8 mouse cellular contexts compared by ENCODE assay signal in the genomic region with DNA sequence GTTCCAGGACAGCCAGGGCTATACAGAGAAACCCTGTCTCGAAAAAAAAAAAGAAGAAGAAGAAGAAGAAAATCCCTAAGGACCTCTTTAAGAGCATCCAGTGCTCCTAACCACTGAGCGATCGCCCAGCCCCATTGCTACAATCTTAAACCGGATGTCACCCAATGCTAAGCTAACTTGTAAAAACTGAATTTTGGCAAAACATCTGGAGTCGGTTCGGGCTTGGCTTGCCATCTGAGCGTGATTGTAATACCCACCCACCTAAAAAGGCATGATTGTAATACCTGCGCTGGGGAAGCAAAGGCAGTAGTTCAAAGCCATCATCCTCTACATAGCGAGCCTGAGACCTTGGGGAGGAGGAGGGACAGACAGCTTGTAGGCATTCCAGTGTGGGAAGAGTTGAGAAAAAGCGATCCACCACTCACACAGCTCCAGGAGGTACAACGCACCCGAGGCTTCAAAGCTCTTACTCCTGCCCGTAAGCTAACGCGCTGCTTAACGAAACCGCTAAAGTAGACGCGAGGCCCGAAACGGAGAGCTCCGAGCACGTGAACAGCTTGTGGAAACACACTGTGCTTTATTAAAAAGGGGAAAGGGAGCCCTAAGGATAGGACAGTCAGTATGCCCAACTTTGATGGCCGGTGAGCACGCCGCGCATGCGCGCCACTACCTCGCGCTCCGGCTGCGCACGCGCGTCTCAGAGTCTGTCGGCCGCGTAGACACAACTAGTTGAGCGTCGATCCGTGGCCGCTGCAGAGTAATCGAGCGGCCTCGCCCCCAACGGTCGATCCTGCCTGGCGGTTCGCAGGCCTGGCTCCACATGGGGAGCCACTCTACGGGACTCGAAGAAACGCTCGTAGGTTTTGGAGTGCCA. TPM values are rescaled to one million over a fixed set of nuclear protein-coding genes. Genes with fewer than 3 reads are reported as not detected.
A peak's percentile ranks its signal among the peaks of the same experiment; 100 is the strongest.
DNase-seq lines count a peak whose midpoint lies in the region; ATAC-seq and TF ChIP-seq lines count a peak whose summit lies in the region.

Pomt1 (plus strand) TSS at position 705 of the 874 bp plus-strand sequence.

- WGBS in hindbrain, embryonic 10.5 days, result 1% methylated on average over 54 of the region's 54 CpGs
- under 1% methylated on average over 54 of the region's 54 CpGs for WGBS in lung, postnatal 0 days

- peak within 1 kb of the TSS; percentile 63 for H3K4me3 ChIP-seq in hindbrain, embryonic 10.5 days
- H3K4me3 ChIP-seq in lung, postnatal 0 days (ENCODE audit: low read depth, low read length), result peak within 1 kb of the TSS; percentile 61

- peak; percentile 85 for DNase-seq in MEL-GATA-1-ER (ENCODE audit: extremely low read depth, low read depth)
- peak; percentile 88 for DNase-seq in cerebellum, adult 8-10 months
- peak; percentile 92 for DNase-seq in hindbrain, embryonic 10.5 days (ENCODE audit: low spot score)
- peak; percentile 94 for DNase-seq in layer of hippocampus, adult 9-11 months
- DNase-seq in lung, postnatal 0 days (ENCODE audit: low spot score), result peak; percentile 98
- peak; percentile 87 for DNase-seq in ovary, postnatal 14 days (ENCODE audit: low spot score)
- peak; percentile 91 for DNase-seq in thymus, postnatal 14 days

- peak within 1 kb of the TSS; percentile 92 for H3K27ac ChIP-seq in hindbrain, embryonic 10.5 days
- H3K27ac ChIP-seq in lung, postnatal 0 days (ENCODE audit: low read length), result peak within 1 kb of the TSS; percentile 87

- ATAC-seq in frontal cortex, adult (ENCODE audit: low TSS enrichment), result peak; percentile 89
- ATAC-seq in lung, postnatal 0 days, result peak; percentile 93

- H3K9ac ChIP-seq in lung, postnatal 0 days (replicated peaks; ENCODE audit: low read depth), result peak within 1 kb of the TSS; percentile 60

- H3K27me3 ChIP-seq in hindbrain, embryonic 10.5 days (ENCODE audit: insufficient read depth, poor library complexity, severe bottlenecking), result no peaks in the 10 kb centered on the region
- no peaks in the 10 kb centered on the region for H3K27me3 ChIP-seq in lung, postnatal 0 days (replicated peaks; ENCODE audit: insufficient read depth, low read length)

- TF ChIP-seq CTCF in lung, postnatal 0 days (IDR thresholded peaks at IDR 0.05), result peak; percentile 21; the same call in 1 of the 2 replicates

- peaks cover 55% of the 10 kb centered on the region for H3K36me3 ChIP-seq in hindbrain, embryonic 10.5 days
- H3K36me3 ChIP-seq in lung, postnatal 0 days (ENCODE audit: insufficient read depth, low read length), result peaks cover 13% of the 10 kb centered on the region; the same call in 1 of the 2 replicates

- H3K4me1 ChIP-seq in hindbrain, embryonic 10.5 days (replicated peaks), result peaks cover 25% of the 10 kb centered on the region
- peaks cover 6% of the 10 kb centered on the region; the same call in 1 of the 2 replicates for H3K4me1 ChIP-seq in lung, postnatal 0 days (ENCODE audit: insufficient read depth, low read depth, low read length)

- H3K9me3 ChIP-seq in hindbrain, embryonic 10.5 days, result no peaks in the 10 kb centered on the region
- H3K9me3 ChIP-seq in lung, postnatal 0 days (ENCODE audit: low read length), result no peaks in the 10 kb centered on the region

- H3K4me2 ChIP-seq in lung, postnatal 0 days (replicated peaks; ENCODE audit: low read depth, low read length), result peak within 1 kb of the TSS; percentile 80

- no peak for TF ChIP-seq EP300 in lung, postnatal 0 days (IDR thresholded peaks at IDR 0.05)

RNA-seq across cellular contexts. Expression of gene Pomt1, which starts in this region (rescaled TPM):
- 27.1 and 27.2 TPM in 2 replicates for polyA plus RNA-seq in hindbrain, embryonic 10.5 days (2016; fragmentation: Nextera tagmentation; extraction: Ambion mirVana)
- 9.2 TPM in 2 replicates for polyA plus RNA-seq in lung, postnatal 0 days (2015; fragmentation: Nextera tagmentation; extraction: Ambion mirVana)

Comparison
In these comparisons a context has a peak if more than half of its experiments do, and no peak if none do; other contexts are left out.
1. Peak in every context shown above with its lines: DNase-seq, ATAC-seq, H3K4me3 ChIP-seq and H3K27ac ChIP-seq.